Mouse (Mus musculus): ENCODE results near the gene Kyat3. TPM values are rescaled to one million over a fixed set of nuclear protein-coding genes. Genes with fewer than 3 reads are reported as not detected.

The Kyat3 gene
- polyA plus RNA-seq, 1 experiment from 2014 or later = 7.8 TPM

Other genes with a start within 250 kb of the Kyat3 start
- 0.19 and 0.39 TPM in 2 replicates for gene Gbp5, start 207.1 kb upstream of the Kyat3 start, polyA plus RNA-seq (2015; fragmentation: Nextera tagmentation; extraction: Ambion mirVana)
- 2.3 and 2.9 TPM in 2 replicates for gene Gbp7, start 170.7 kb upstream of the Kyat3 start, polyA plus RNA-seq (2015; fragmentation: Nextera tagmentation; extraction: Ambion mirVana)
- 1.1 TPM in 2 replicates for gene Gbp3, start 141.0 kb upstream of the Kyat3 start, polyA plus RNA-seq (2015; fragmentation: Nextera tagmentation; extraction: Ambion mirVana)
- 0.10 and 0.19 TPM in 2 replicates for gene Gbp2b, start 106.2 kb upstream of the Kyat3 start, polyA plus RNA-seq (2015; fragmentation: Nextera tagmentation; extraction: Ambion mirVana)
- 0.51 and 0.79 TPM in 2 replicates for gene Gbp2, start 80.4 kb upstream of the Kyat3 start, polyA plus RNA-seq (2015; fragmentation: Nextera tagmentation; extraction: Ambion mirVana)
- 67.0 and 68.1 TPM in 2 replicates for gene Gtf2b, start 64.0 kb downstream of the Kyat3 start, polyA plus RNA-seq (2015; fragmentation: Nextera tagmentation; extraction: Ambion mirVana)
- 17.5 and 19.1 TPM in 2 replicates for gene Pkn2, start 181.0 kb downstream of the Kyat3 start, polyA plus RNA-seq (2015; fragmentation: Nextera tagmentation; extraction: Ambion mirVana)